Mouse (Mus musculus) ES-E14 (cell line): ENCODE measurements around the gene Sh3tc1.

ENCODE experiments used
- CHD2 ChIP-seq: IDR thresholded peaks from 2 replicates; pipeline ENCODE4 v1.6.1; 2014; ENCODE audit warnings: mild to moderate bottlenecking, low read depth, low read length, inconsistent platforms
- HCFC1 ChIP-seq: IDR thresholded peaks from 2 replicates; pipeline ENCODE4 v1.6.1; 2012; ENCODE audit warnings: low read length, inconsistent platforms, borderline replicate concordance; ENCODE audit not compliant: insufficient read depth
- MAFK ChIP-seq: IDR thresholded peaks from 2 replicates; pipeline ENCODE4 v1.6.1; 2014; ENCODE audit warnings: mild to moderate bottlenecking, low read depth, low read length, inconsistent platforms; ENCODE audit not compliant: insufficient read depth
- ZC3H11A ChIP-seq: IDR thresholded peaks from 2 replicates; pipeline ENCODE4 v1.6.1; 2012; ENCODE audit warnings: low read depth, mild to moderate bottlenecking, inconsistent platforms, low read length, borderline replicate concordance

DNA sequence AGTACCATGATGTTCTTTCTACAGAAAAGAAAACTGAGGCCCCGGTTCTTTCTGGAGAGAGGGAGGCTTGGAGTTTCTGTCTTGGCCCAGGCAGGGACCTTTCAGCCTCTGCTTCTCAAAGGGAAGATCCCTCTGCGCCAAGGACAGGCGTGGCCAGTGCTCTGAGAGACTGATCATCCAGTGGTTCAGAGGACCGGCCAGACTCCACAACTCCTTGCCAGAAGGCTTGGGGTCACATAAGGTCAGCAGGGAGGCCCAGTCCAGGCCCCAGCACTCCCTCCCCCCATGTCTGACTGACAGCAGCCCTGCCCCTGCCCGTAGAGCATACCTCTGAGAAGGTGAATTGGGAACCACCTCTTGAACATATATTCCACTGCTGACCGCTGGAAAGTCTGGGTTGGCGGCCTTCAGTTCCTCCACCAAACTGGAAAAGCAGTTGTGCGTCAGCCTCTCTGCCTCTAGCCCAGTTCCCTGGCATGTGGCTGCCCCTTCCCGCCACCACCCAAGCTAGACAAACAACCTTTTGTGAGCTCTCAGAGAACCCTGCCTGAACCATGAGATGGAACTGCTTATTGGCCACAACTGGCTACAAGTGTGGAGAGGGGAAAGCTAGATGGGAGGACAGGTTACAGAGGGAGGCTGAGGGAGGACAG lies 85.9 kb downstream of the Sh3tc1 start:
- no peak for TF ChIP-seq ZC3H11A
- TF ChIP-seq MAFK: no peak
- TF ChIP-seq HCFC1: no peak
- TF ChIP-seq CHD2: no peak
